Mouse (Mus musculus) layer of hippocampus, adult 2 months (tissue): ENCODE data around the gene Med21. TPM values are rescaled to one million over a fixed set of nuclear protein-coding genes. Genes with fewer than 3 reads are reported as not detected.

Experiments used
- DNase-seq, 2 experiments: peaks; one replicate each; pipeline ENCODE4 v3.0.0; 2022; ENCODE audit warnings: low spot score in 2 of 2
- H3K27ac ChIP-seq: fragments of 200-600 bp; 2 replicates; pipeline ENCODE4 v1.8.1; 2022
- H3K4me3 ChIP-seq: fragments of 200-600 bp; 2 replicates; pipeline ENCODE4 v1.8.1; 2022; ENCODE audit warnings: mild to moderate bottlenecking
- CTCF ChIP-seq: fragments of 200-600 bp; conservative IDR thresholded peaks from 2 replicates; pipeline ENCODE4 v1.8.1; 2022; ENCODE audit warnings: antibody characterized with exemption, mild to moderate bottlenecking, moderate library complexity
- total RNA-seq, 2 experiments: library from RNA; stranded (reverse); gene quantifications; 2 replicates each; pipeline ENCODE4 v1.2.3; 2021

Gene Med21
- total RNA-seq, 2 experiments from 2014 or later = 42.8 to 44.7 TPM

DNA sequence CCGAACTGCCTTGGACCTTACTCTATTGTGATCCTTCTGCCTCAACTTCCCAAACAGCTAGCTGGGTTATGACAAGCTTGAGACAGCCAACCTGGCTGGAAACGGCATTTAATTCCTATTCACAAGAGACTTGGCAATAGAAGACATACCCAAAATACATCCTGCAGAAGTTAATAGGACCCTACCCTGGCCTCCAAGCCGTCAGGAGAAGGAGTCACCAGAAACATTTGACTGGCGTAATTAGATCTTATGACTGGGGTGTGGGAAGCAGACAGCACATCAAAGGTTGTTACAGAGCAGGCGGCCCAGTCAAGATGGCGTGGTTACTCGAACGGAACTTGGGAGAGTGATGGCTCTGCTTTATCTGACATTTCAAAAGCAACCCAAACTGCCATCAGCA lies 10.5 kb upstream of the Med21 start:
- no peak for DNase-seq
- H3K4me3 ChIP-seq = no peak overlapping the region
- no peak overlapping the region for H3K27ac ChIP-seq
- no peak for TF ChIP-seq CTCF

DNA sequence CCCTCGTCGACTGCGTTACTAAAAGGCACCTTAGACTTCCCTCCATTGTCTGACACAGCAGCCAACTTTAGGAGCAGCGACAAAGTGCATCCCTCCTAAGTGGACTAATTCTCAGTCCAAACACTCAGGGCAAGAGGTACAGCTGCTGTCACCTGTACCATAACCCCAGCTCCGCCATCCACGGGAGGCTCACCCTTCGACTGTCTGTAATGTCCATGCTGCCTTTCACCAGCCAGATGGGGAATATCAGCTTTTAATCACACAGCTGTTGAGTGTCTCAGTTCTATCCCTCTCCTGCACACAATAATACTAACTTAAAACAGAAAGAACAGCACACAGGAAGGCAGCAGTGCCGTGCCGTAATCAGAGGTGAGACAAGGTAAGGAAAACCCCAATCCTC lies 9.9 kb upstream of the Med21 start:
- Histone ChIP-seq H3K27ac (peak overlapping the region; percentile 99), H3K4me3 (peak overlapping the region; percentile 73; the same call in 1 of the 2 replicates)
- TF ChIP-seq CTCF = no peak
- DNase-seq = no peak

DNA sequence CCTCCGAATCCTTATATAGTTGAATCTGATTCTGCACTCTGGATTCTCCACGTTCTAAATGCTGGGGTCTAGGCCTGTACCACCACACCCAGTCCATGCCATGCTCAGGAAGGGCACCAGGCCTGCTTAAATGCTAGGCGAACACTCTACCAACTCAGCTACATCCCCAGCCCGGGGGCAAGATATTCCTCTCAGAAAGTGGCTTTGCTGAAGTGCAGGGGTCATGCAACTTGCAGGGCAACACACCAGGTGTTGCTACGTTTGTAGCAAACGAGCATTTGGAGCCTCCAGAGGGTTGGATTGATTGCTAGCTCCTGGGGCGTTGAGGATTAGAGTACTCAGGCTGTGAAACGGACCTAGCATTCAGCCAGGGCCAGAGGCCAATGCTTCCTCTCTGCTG lies 9.2 kb upstream of the Med21 start:
- Histone ChIP-seq H3K4me3 (peak overlapping the region; percentile 73), H3K27ac (peak overlapping the region; percentile 99)
- no peak for TF ChIP-seq CTCF
- no peak for DNase-seq

DNA sequence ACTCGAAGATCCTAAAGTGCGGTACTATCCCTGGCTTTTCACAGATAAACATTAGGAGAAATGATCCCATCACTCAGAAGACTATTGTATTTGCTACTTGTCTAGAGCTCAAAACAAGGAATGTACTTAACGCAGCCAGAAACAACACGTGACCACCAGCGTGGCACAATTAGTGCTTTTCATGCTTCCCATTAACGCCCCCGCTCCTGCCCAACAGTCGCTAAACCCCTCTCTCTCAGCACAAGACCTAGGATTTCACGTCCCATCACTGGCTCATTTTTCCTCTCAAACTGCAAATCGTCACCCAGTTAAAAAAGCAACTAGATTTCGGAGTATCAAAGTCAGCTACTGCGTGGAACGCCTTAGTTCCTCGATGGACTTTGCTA lies 8.7 kb upstream of the Med21 start:
- Histone ChIP-seq H3K4me3 (peak overlapping the region; percentile 73), H3K27ac (peak overlapping the region; percentile 99)
- no peak for TF ChIP-seq CTCF
- peak; percentile 53 to 59 for DNase-seq

DNA sequence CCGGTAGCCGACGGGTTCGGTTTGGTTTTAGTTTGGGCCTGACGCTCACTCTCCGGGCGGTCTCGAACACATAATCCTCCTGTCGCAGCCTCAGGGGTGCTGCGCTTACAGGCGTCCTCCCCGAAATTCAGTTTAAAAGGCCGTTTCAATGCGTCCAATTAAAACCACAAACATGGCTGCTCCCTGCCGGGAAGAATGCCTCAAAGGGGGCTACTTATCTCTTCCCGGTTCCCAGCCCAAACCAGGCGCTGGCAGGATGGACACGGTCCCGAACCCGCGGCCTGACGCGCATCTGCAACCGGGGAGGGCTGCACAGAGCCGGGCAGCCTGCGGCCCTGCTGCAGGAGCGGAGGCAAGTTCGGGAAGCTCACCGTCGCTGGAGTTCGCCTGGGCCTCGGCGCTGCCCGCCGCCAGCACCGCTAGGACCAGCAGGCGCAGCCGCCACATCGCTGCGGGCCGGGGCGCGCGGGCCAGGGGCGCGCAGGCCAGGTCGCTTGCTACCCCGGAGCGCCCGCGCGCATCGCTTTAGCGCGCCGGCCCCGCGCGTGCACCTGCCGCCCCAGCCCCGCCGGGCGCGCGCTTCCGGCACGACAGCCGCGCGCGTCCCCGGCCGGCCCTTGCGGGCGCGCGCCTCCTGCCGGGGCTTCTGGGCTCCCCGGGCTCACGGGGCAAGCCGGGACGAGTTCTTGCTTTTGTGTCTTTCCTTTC lies 8.2 kb upstream of the Med21 start:
- TF ChIP-seq CTCF = no peak
- peak; percentile 44 to 58 for DNase-seq
- H3K4me3 ChIP-seq = peak overlapping the region; percentile 73
- peak overlapping the region; percentile 99 for H3K27ac ChIP-seq

DNA sequence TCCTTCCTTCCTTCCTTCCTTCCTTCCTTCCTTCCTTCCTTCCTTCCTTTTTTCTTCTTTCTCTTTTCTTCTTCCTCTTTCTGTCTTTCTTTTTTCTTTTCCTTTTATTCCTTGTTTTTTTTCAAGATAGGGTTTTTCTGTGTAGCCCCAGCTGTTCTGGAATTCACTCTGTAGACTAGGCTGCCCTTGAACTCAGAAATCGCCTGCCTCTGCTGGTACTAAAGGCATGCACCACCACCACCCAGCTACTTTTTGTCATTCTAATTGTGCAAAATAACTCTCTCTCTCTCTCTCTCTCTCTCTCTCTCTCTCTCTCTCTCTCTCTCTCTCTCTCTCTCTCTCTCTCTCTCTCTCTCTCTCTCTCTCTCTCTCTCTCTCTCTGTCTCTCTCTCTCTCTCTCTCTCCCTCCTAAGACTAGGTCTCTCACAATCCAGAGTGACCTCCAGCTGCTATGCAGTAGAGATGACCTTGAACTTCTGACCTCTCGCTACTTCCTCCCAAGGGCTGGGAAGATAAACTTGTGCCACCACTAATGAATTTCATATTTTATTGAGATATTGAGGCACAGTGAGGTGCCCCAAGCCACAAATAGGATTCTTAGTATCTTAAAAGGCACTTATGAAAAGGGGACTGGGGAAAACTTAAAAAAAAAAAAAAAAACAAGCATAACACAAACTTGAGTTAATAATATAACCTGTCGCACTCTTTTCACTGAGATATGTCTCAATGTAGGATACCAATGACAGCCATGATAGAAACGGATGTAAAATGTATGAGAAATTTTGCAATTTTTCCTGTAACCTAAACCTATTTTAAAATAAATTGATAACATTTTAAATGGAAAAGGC lies 7.4 kb upstream of the Med21 start:
- Histone ChIP-seq H3K4me3 (peak overlapping the region; percentile 13; the same call in 1 of the 2 replicates), H3K27ac (peak overlapping the region; percentile 18; the same call in 1 of the 2 replicates)
- no peak for DNase-seq
- TF ChIP-seq CTCF = no peak

DNA sequence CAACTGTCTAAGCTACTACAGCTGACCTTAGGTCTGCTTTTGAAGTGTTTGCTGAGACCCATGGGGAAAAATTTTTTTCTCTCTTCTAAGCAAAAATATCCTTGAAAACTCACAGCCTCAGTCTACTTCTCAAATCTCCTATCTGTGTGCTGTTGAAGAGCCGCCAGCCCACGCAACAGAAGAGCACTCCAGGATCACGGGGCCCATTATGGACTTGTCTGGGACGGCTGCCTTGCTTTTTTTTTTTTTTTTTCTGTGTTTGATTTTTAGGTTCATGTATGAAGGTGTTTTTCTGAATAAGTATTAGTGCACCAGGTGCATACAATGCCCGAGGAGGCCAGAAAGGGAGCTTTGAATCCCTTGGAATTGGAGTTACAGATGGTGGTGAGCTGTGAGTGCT lies 5.9 kb upstream of the Med21 start:
- DNase-seq = no peak
- no peak for TF ChIP-seq CTCF
- no peak overlapping the region for H3K4me3 ChIP-seq
- no peak overlapping the region for H3K27ac ChIP-seq

DNA sequence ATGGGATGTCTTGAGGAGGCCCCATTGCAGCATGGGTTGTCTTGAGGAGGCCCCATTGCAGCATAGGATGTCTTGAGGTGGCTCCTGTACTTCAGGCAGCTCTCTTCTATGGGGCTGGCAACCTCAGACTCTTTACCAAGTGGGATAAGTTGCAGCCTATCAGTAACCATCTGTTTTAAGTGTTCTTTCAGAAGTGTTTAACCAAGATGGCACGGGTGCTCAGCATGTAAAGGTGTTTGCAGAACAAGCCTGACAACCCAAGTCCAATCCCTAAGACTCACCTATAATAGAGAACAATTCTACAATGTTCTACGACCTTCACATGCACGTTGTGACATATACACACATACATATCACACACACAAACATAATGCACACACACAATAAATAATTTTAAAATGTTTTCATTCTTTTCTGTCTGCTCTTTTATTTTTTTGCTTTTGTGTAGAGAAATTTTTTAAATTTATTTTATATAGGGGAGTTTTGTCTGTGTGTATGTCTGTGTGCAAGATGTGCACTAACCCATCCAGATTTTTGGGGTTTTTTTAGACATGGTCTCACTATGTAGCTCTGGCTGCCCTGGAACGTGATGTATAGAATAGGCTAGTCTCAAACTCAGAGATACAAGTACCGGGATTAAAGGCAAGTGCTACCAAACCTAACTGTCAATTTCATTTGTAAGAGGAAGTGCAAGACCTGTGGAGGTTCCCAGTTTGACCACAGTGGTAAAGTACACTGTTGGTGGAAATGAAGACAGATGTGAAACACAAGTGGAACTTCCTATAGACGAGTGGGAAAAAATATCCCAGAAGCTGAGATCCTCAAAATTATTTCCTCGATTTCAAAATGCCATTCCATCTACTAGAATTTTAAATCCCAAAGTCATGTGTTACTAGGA lies 2.0 kb upstream of the Med21 start:
- TF ChIP-seq CTCF = no peak
- DNase-seq = no peak
- Histone ChIP-seq H3K4me3 (no peak overlapping the region), H3K27ac (no peak overlapping the region)

DNA sequence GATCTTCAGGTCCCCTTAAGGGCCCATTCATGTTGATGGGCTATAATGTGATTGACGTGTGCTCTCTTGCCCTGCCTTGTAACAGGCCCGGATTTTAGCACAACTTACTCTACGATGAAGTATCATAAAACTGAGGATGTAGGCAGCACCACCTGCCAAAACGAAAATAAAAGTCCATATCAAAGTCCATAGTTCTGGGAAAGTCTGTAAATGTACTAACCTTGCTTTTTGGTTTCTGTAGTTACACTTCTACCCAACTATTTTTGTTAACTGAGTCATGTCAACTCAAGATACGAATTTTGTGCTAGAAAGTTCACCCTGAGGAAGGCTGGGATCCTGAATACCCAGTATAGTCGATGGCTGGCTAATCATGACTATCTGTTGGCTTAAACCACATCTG lies 1.4 kb upstream of the Med21 start:
- no peak overlapping the region for H3K4me3 ChIP-seq
- TF ChIP-seq CTCF = no peak
- H3K27ac ChIP-seq = no peak overlapping the region
- DNase-seq = no peak

DNA sequence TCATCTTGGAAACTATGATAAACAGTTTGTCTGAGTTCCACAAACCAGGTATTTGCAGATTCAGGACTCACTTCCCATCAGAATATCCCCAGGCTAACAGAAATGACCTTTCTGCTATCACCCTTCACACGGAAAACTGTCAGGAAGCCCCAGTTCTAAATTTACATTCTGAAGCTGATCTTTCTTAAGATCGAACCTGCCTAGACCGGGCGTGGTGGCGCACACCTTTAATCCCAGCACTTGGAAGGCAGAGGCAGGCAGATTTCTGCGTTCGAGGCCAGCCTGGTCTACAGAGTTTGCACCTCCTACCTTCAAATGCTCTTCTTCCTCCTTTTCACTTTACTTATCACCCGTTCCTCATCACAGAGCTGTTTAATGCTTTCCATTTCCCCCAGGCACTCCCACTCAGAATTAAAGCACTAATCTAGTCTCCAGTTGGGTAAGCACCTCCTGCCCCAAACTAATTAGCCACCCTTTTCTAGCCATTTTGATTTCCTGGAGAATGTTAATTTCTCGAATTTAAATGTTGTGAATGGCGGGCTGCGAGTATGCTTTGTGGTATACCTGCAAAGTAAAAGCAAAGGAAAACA lies 631 bp upstream of the Med21 start:
- DNase-seq = no peak
- Histone ChIP-seq H3K4me3 (peak overlapping the region; percentile 85), H3K27ac (peak overlapping the region; percentile 87)
- TF ChIP-seq CTCF = no peak

DNA sequence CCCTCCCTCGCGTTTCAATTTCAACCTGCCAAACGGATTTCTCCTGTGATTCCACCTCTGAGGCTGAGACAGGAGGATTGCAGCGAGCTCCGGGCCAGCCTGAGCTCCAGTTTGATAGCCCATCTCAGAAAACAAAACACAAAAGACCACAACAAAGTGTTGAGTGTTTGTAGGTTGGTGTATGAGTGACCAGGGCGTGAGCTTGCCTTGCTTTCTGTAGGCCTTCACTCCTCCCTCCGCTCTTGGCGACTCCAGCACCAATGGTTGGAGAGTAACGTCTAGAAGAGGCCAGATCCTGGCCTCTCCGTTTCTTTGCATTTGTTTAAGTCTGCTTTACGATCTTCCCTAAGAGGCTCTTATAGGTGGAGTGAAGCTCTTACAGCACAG lies 830 bp downstream of the Med21 start:
- TF ChIP-seq CTCF = no peak
- peak overlapping the region; percentile 87 for H3K27ac ChIP-seq
- H3K4me3 ChIP-seq = peak overlapping the region; percentile 85
- DNase-seq = no peak

DNA sequence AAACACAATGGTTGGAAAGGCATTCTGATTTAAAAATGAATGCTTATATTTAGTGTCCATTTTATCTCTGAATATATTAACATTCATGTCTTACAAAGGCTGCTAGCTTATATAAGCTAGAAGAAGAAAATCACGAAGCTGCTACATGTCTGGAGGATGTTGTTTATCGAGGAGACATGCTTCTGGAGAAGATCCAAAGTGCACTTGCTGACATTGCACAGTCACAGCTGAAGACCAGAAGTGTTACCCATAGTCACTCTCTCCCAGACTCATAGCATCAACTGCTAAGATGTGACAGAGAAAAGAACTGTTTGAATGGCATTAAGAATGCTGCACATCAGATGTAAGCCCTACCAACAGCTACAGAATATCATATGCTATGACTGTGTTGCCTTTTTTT lies 7.7 kb downstream of the Med21 start:
- DNase-seq = no peak
- Histone ChIP-seq H3K27ac (0 out of 2 replicates have a peak overlapping the region, but pooled peaks have one; percentile 14), H3K4me3 (no peak overlapping the region)
- TF ChIP-seq CTCF = no peak

DNA sequence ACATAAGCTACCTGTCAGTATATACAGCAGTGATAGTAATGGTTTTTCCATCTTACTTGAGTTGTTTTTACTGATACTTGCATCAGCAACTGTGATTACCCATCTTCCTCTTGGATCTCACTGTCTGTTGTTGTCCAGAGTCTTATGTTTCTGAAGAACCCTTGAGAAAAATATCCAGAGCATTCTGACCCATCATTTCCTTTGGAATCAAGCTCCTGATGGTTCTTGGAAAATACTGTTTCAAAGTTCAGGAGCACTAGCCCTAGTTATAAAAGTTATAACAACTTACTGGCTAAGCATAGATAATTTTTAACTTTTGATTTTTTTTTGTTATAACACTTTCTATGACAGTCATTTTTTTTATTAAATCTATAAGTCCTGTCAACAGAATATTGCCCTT lies 9.1 kb downstream of the Med21 start:
- no peak for DNase-seq
- H3K27ac ChIP-seq = no peak overlapping the region
- TF ChIP-seq CTCF = no peak
- H3K4me3 ChIP-seq = no peak overlapping the region
